10 mouse cellular contexts compared by ENCODE assay signal in genomic region chr9:103212654-103213420, GRCm38 (mm10). TPM values are rescaled to one million over a fixed set of nuclear protein-coding genes. Genes with fewer than 3 reads are reported as not detected.
A peak's percentile ranks its signal among the peaks of the same experiment; 100 is the strongest.
DNase-seq lines count a peak whose midpoint lies in the region; ATAC-seq and TF ChIP-seq lines count a peak whose summit lies in the region.
"Had no signal": no experiment of that assay in that cellular context is flagged by ENCODE, and none has a peak within 500 bp of the region (broad histone marks: within the 10 kb centered on the region; RNA-seq: fewer than 3 reads in every experiment).

No protein-coding gene starts in this region.

- H3K4me2 ChIP-seq in heart, embryonic 13.5 days = peak overlapping the region; percentile 64

- DNase-seq in heart, adult 11 months = no peak
- no peak for DNase-seq in testis, postnatal 10 days (ENCODE audit: low spot score)
- peak; percentile 34 for DNase-seq in kidney, postnatal 14 days
- no peak for DNase-seq in adrenal gland, postnatal 36 days
- no peak for DNase-seq in MN1 (ENCODE audit: low spot score)
- DNase-seq: spleen, adult 18-20 months had no signal

- peak overlapping the region; percentile 48 for H3K4me3 ChIP-seq in heart, embryonic 13.5 days
- peak overlapping the region; percentile 40 for H3K4me3 ChIP-seq in testis, adult 2 months (ENCODE audit: control insufficient read depth, low read depth, low read length)
- H3K4me3 ChIP-seq: myocyte had no signal

- H3K4me1 ChIP-seq in heart, embryonic 13.5 days = peaks cover 9% of the 10 kb centered on the region
- no peaks in the 10 kb centered on the region; the same call in none of the 2 replicates for H3K4me1 ChIP-seq in testis, adult 2 months (ENCODE audit: control insufficient read depth, insufficient read depth, low read length)

- WGBS in heart, embryonic 13.5 days = 55% methylated on average over 28 of the region's 28 CpGs

- no peak for ATAC-seq in heart, embryonic 13.5 days (ENCODE audit: extremely low read depth, insufficient number of reproducible peaks, low FRiP score, low TSS enrichment)
- ATAC-seq in megakaryocyte-erythroid progenitor cell, adult 5-6 weeks (replicated peaks; ENCODE audit: low FRiP score, low TSS enrichment, poor library complexity, severe bottlenecking) = no peak

- H3K36me3 ChIP-seq in heart, embryonic 13.5 days = peaks cover 4% of the 10 kb centered on the region; the same call in 1 of the 2 replicates
- no peaks in the 10 kb centered on the region for H3K36me3 ChIP-seq in testis, adult 2 months (ENCODE audit: control insufficient read depth, insufficient read depth, low read length)

- H3K9ac ChIP-seq in heart, embryonic 13.5 days = peak overlapping the region; percentile 44; the same call in 1 of the 2 replicates

- no peak for TF ChIP-seq POLR2A in testis, adult 2 months (IDR thresholded peaks at IDR 0.05; ENCODE audit: control insufficient read depth, low read depth, low read length)

- H3K9me3 ChIP-seq in heart, embryonic 13.5 days = 0 out of 2 replicates have a peak, but pooled peaks cover 4% of the 10 kb centered on the region

- H3K27me3 ChIP-seq in heart, embryonic 13.5 days (replicated peaks) = peaks cover 5% of the 10 kb centered on the region; the same call in 1 of the 2 replicates
- H3K27me3 ChIP-seq in testis, adult 2 months (ENCODE audit: control insufficient read depth, insufficient read depth, low read length) = no peaks in the 10 kb centered on the region

- peak overlapping the region; percentile 58; the same call in 1 of the 2 replicates for H3K27ac ChIP-seq in heart, embryonic 13.5 days (replicated peaks)
- no peak overlapping the region for H3K27ac ChIP-seq in testis, adult 2 months (ENCODE audit: control insufficient read depth, insufficient read depth, low read depth, low read length)

- no peak for TF ChIP-seq CTCF in testis, adult 2 months (IDR thresholded peaks at IDR 0.05; ENCODE audit: control insufficient read depth, insufficient read depth, insufficient replicate concordance, low read depth, low read length)

RNA-seq across cellular contexts. Expression of gene Srprb, which starts 10.9 kb away (rescaled TPM):
- polyA plus RNA-seq in heart, embryonic 13.5 days (2015; fragmentation: Nextera tagmentation; extraction: Ambion mirVana) = 42.6 and 48.5 TPM in 2 replicates
- 41.1 and 42.6 TPM in 2 replicates for polyA plus RNA-seq in testis, adult 2 months (2012; rRNA removed)
- 10 to 100 TPM; 44.0 to 49.8 TPM for total RNA-seq in adrenal gland, postnatal 36 days (2021)
- 22.4 and 25.2 TPM in 2 replicates for total RNA-seq in megakaryocyte-erythroid progenitor cell, adult 5-6 weeks (2014; fragmentation: Nextera tagmentation)
- total RNA-seq in megakaryocyte-erythroid progenitor cell, adult 5-6 weeks (2017) = 16.1 and 20.9 TPM in 2 replicates

RNA-seq across cellular contexts. Expression of gene Gm20425, which starts 17.3 kb away (rescaled TPM):
- polyA plus RNA-seq in heart, embryonic 13.5 days (2015; fragmentation: Nextera tagmentation; extraction: Ambion mirVana) = not detected in 2 replicates
- polyA plus RNA-seq in testis, adult 2 months (2012; rRNA removed) = 2.8 and 4.7 TPM in 2 replicates
- total RNA-seq in adrenal gland, postnatal 36 days (2021) = 10 to 100 TPM; 13.4 to 17.2 TPM
- total RNA-seq in megakaryocyte-erythroid progenitor cell, adult 5-6 weeks (2014; fragmentation: Nextera tagmentation) = not detected in 2 replicates
- total RNA-seq in megakaryocyte-erythroid progenitor cell, adult 5-6 weeks (2017) = not detected in 2 replicates
- polyA plus RNA-seq: myocyte had no signal

RNA-seq across cellular contexts. Expression of gene Trf, which starts 17.4 kb away (rescaled TPM):
- 45.3 and 111 TPM in 2 replicates for polyA plus RNA-seq in heart, embryonic 13.5 days (2015; fragmentation: Nextera tagmentation; extraction: Ambion mirVana)
- 14.8 and 24.0 TPM in 2 replicates for polyA plus RNA-seq in testis, adult 2 months (2012; rRNA removed)
- 100 to 1,000 TPM in 1 of 2 experiments, 10 to 100 TPM in 1; 98.9 to 215 TPM for total RNA-seq in adrenal gland, postnatal 36 days (2021)
- 3.1 TPM in 1 of 2 replicates, not detected in the other for total RNA-seq in megakaryocyte-erythroid progenitor cell, adult 5-6 weeks (2014; fragmentation: Nextera tagmentation)
- total RNA-seq in megakaryocyte-erythroid progenitor cell, adult 5-6 weeks (2017) = 4.0 and 4.1 TPM in 2 replicates
- polyA plus RNA-seq: myocyte had no signal

Comparison
In these comparisons a context has a peak if more than half of its experiments do, and no peak if none do; other contexts are left out.
1. RNA of gene Gm20425, which starts 17.3 kb away (total RNA-seq): 13.4 to 17.2 TPM in adrenal gland, postnatal 36 days; not detected in megakaryocyte-erythroid progenitor cell, adult 5-6 weeks; every median in the first group is over 10 times any median in the second.
2. RNA of gene Trf, which starts 17.4 kb away (total RNA-seq): 98.9 to 215 TPM in adrenal gland, postnatal 36 days; 3.1 to 4.1 TPM in megakaryocyte-erythroid progenitor cell, adult 5-6 weeks; every median in the first group is over 10 times any median in the second.